Mouse (Mus musculus): Measurements from ENCODE around the gene Gys1.
"Not testable (repeated sequence)": the region's sequence is repeated elsewhere in the genome, so short reads cannot be mapped to it uniquely, and the experiment has no call there.

Gene Gys1

DNA sequence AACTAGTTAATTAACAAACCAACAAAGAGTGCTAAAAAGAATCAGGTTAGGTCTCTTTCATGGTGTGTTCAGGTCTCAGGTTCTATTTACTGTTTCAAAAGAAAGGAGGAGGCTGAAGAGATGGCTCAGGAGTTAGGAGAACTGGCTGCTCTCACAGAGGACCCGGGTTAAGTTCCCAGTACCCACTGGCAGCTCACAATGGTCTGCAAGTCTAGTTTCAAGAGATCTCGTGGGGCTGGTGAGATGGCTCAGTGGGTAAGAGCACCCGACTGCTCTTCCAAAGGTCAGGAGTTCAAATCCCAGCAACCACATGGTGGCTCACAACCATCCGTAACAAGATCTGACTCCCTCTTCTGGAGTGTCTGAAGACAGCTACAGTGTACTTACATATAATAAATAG is 45.7 kb downstream of the Gys1 start:
- not testable (repeated sequence) for DNase-seq (ENCODE audit: low spot score in 2 of 2)

DNA sequence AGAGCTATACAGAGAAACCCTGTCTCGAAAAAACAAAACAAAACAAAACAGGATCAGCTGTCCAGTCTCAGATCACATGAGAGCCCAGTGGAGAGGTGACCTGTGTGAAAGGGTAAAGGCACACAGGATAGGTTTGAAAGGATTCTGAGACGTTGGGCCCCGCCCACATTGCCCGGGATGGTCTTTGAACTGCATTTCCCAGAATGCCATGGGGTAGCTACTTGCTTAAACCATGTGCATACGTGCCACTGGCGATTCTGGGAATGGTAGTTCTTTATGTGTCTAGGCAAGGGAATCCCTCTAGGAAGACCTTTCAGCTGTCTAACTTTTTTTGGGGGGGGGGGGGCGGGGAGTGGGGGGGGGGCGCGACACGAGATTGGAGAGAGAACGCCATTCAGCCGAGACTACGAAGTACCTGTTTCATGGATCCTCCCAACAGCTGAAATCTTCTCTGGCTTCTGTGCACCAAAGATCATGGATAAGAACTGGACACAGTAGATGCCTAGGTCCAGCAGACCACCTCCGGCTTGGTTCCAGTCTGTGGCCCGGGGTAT is 46.8 kb downstream of the Gys1 start, which contains the start of gene Tulp2:
TSS of gene Tulp2 (plus strand) at position 504 of the 554 bp plus-strand sequence.
- no peak for DNase-seq (ENCODE audit: low spot score in 2 of 2)

DNA sequence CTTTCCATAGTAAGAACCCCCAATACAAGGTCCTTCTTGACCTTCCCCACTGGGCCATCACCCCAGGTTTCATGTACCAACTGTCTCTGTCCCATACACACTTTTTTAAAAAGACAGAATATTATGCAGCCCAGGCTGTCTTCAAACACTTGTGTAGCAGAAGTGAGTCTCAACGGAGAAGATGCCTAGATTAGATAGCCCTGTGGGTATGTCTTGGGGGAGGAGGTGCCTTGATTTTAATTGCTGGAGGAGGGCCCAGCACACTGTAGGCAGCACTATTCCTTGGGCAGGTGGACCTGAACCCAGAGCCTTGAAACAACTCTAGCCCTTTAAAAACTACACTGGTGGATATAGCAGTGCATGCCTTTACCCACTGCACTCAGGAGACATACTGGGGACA is 47.5 kb downstream of the Gys1 start:
- DNase-seq (ENCODE audit: low spot score in 2 of 2) = no peak

DNA sequence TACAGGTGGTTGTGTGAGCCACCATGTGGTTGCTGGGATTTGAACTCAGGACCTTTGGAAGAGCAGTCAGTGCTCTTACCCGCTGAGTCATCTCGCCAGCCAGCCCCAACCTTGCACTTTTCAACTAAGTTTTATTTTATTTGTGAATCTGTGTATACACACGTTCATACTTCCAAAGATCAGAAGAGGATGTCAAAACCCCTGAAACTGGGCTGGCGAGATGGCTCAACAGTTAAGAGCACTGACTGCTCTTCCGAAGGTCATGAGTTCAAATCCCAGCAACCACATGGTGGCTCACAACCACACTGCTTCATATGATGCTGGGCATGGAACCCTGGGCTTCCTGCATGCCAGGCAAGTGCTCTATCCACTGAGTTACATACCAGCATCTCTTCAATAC is 50.3 kb downstream of the Gys1 start:
- not testable (repeated sequence) for DNase-seq (ENCODE audit: low spot score in 2 of 2)

DNA sequence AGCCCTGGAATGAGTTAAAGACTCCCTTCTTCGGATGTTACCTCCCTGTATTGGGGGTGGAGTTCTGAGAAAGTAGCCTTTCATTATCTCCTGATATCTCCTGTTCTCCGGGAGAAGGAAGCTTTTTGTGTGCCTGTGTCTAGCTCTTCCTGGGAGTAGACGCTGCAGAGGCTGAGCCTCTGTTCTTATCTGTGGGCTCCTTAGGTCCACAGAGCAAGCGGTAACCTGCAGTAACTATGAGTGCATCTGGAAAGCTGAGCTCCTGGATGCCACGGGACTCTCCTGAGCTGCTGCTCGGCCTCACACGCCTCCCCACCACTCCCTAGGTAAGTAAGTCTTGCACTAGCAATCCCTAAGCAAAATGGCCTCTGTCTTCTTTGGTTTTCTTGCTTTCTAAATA is 51.5 kb downstream of the Gys1 start:
- no peak for DNase-seq (ENCODE audit: low spot score in 2 of 2)

DNA sequence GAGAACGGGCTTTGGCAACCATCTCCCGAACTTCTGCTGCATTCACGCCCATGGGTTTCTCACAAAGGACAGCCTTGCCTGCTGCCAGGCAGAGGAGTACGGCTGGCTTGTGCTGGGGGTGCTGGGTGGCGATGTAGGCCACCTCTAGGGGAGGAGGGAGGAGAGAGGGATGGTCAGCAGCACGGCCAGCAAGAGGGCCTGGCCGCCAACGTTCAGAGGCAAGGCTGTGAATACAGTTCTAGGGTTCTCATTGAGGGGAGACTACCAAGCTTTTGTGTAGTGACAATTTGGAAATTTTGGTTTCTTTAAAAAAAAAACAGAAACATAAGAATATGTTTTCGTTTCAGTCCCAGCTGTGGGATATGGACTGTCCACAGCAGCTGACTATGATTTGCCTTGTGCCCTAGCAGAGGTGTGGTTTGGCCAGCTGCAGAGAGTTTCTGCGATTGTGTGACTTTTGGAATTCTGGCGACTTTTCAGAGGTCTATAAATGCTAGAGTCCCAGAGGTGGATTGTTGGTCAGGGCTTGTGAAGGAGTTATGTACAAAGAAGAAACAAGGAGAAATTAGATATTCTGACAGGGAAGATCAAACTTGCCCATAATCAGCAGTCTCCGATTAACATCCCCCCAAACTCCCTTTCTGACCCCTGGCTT is 52.2 kb downstream of the Gys1 start, which contains the start of gene Gm45808:
TSS of gene Gm45808 (minus strand) at position 51 of the 655 bp plus-strand sequence.
- no peak for DNase-seq (ENCODE audit: low spot score in 2 of 2)

DNA sequence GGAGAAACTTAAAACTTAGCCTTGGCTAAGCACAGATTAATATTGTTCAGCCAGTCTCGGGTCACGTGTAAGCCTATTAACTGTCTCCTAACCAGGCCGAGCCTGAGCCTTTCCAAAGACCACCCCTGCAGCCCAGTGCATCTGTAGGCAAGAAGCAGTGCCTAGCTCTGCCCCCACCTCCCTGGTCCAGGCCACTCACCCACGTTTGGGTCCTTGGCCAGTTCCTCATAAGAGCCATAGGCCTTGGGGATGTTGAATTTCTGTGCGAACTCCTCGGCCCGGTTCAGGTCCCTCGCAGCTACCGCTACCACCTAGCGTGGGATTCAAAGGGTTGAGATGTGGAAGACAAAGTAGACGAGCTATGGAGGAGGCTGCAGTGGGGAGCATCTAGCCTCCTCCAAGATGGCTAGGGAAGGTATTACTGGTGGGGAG is 53.2 kb downstream of the Gys1 start:
- DNase-seq (ENCODE audit: low spot score in 2 of 2) = no peak

DNA sequence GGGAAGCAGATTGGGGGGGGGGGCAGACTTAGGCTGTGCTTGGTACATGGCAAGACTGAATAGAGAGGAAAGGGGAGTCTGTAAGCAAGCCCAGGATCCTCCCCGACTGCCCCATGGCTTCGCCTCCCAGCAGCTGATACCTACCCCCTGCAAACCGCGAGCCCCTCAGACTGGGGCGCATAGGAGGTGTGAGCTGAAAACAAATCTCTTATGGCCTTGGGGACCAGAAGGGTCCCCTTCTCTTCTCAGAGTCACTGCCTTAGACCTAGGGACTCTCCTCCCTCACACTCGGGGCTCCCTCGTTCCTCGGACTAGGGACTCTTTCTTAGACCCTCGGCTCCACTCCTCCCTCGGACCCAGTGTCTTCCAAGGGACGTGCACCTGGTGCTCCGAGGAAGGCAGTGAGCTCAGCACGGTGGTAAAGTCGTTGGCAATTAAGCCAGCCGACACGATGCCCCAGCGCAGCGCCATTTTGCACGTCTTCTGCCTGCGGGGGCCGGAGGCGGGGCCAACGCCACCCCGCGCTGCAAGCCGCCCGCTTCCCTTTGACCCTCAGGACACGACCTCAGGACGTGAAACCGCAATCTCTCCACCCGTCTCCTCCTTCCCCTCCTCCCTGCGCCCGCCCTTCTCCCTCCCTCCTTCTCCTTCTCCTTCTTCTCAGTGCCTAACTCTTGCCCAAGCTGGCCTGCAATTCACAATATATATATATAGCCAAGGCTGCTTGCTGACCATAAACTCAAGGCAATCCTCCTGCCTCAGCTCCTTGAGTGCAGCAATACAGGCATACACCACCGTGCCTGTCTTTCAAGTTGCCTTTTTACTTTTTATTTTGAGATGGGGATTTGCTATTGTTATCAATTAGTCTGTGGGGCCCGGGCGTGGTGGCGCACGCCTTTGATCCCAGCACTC is 53.9 kb downstream of the Gys1 start, which contains the start of gene Dhdh:
TSS of gene Dhdh (minus strand) at position 513 of the 912 bp plus-strand sequence.
- no peak for DNase-seq (ENCODE audit: low spot score in 2 of 2)

DNA sequence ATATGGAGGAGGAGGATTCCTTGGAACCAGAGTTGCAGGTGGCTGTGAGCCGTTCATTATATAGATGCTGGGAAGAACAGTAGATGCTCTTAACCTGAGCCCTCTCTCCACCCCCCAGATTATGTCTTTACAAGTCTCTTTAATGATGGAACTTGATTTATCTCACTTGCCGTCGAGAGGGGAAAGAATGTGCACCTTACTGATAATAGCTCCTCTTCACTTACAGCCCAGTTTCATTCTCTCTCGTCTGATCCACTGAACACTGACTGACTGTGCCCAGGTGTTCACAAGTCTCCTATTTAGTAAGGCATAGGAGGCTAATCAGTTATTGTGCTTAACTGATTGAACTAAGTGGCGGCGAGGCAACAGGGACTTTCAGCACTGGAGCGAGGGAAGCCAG is 54.9 kb downstream of the Gys1 start:
- DNase-seq (ENCODE audit: low spot score in 2 of 2) = no peak

DNA sequence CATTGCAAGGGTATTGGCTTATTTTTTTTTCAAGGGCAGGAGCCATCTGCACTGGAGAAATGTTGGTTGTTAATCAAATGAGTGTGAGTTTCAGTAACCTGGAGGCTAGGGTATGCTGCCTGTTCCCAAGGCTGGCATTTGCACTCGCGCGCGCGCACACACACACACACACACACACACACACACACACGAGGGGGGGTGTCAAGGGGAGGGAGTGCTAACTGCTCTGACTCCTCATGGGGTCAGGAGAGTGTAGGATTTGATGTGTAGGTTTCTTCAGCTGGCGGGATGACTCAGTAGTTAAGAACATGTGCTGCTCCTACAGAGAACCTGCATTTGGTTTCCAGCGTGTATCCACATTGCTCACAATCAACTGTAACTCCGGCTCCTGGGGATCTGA is 56.2 kb downstream of the Gys1 start:
- DNase-seq (ENCODE audit: low spot score in 2 of 2) = no peak

DNA sequence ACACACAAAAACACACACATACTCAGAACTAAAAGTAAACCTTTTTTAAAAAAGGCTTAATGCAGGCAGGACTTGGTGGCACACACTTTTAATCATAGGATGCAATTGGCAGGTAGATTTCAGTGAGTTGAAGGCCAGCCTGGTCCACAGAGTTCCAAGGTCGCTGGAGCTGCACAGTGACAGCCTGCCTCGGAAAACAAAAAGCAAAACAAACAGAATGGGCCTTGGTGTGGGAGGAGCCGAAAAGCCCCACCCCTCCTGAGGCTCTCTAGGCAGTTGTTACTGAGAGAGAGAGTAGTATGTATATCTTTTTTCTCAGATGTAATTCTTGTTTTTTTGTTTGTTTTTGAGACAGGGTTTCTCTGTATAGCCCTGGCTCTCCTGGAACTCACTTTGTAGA is 56.6 kb downstream of the Gys1 start:
- DNase-seq (ENCODE audit: low spot score in 2 of 2) = no peak

DNA sequence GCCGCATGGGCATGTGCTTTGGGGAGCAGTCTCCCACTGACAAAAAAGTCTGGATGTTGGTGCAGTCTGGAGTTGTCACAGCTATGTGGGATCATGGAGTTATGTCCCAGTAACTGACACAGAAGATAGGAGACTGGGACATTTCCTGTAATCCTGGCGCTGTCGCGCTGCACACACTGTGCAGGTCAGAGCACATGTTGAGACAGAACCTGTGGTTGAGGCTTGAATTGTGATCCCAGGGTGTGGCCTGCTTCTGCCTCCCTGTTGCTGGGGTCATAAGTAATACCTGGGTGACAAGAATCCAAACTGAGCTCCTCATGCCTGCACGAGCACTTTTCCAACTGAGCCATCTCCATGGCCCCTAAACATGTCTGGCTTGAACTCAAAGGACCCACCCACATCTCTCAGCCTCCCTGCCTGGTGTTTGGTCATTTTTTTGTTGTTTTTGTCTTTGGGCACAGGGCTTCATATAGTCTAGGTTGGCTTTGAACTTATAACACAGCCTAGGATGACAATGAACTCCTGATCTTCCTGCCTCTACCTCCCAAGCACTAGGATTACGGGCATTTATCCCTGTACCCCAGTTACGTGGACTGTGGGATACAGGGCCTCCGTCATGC is 57.7 kb downstream of the Gys1 start:
- no peak for DNase-seq (ENCODE audit: low spot score in 2 of 2)

DNA sequence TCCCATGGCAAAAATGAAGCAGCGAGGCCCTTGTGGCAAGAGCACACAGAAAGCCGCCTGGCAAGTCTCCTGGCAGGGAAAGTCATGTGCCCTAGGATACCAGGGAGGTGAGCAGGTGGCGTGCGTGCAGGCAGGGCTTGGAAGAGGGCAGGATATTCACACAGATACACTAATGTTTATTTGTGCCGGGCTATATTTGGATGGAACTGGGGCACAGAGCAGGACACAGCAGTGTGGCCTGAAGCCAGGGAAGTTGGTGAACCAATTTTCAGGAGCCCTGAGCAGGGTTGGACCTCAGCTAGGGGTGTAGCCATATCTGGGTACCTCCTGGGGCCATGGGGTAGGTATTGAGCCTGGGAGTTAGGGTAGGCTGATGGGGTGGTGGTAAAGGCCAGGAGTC is 58.3 kb downstream of the Gys1 start:
- no peak for DNase-seq (ENCODE audit: low spot score in 2 of 2)

DNA sequence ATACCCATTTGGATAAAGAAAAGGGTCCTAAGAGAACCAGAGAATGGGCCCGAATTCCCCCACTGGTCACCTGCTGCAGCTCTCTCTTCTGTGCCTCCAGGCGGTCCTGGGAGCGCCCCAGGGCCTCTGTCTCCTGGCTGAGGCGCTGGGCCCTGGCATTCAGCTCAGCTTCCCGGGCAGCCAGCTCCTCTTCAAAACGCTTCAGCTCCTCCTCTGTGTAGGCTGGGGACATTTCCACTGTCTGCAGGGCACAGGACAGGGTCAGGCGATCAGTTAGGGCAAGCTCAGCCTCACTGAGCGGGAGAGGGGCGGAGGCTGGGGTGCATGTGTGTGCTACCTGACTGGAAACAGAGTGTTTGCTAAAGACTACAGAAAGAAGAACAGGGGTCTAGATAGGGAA is 59.9 kb downstream of the Gys1 start:
- no peak for DNase-seq (ENCODE audit: low spot score in 2 of 2)

DNA sequence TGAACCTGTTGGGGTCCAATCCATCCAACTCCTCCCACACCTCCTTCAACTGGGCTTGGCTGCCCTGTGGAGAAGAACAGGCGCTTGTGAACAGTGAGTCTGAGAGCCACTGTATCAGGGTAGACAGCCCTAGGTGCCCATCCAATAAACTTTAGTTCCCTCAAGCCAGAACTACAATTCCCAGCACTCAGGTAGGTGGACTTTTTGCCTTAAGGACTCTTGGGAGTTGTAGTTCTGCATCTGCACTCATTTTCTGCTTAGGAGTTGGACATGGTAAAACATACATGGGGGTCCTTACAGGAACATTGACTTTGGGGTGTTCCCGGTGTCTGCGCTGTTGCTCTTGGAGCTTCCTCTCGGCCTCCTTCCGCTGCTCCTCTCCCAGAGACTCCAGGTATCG is 63.8 kb downstream of the Gys1 start:
- no peak for DNase-seq (ENCODE audit: low spot score in 2 of 2)

Data from frontal cortex, postnatal 25 days (tissue).